Mouse (Mus musculus) B cell, adult 67 days (primary cell): ENCODE measurements around the gene Anapc7. TPM values are rescaled to one million over a fixed set of nuclear protein-coding genes. Genes with fewer than 3 reads are reported as not detected.

ENCODE experiments used
- total RNA-seq, 2 experiments: library from RNA; stranded (reverse); gene quantifications; 4 replicates each; pipeline ENCODE4 v1.2.4; 2023

Anapc7 gene
- 10 to 100 TPM; 37.5 to 39.0 TPM for total RNA-seq

GRCm38 (mm10) chr5:122421271-122422068 is at the start of gene Anapc7:
TSS of gene Anapc7 (plus strand) at chr5:122421693.

GRCm38 (mm10) chr5:122372192-122372769 is 49.2 kb upstream of the Anapc7 start, which contains the start of gene Fam216a:
TSS of gene Fam216a (minus strand) at chr5:122372364.

GRCm38 (mm10) chr5:122391786-122392180 is 29.7 kb upstream of the Anapc7 start, which contains the start of gene Arpc3:
TSS of gene Arpc3 (plus strand) at chr5:122391878.

Other genes with a start within 250 kb of the Anapc7 start
- gene Hvcn1, start 214.9 kb upstream of the Anapc7 start, total RNA-seq: 100 to 1,000 TPM; 755 to 828 TPM
- 10 to 100 TPM; 27.1 to 28.1 TPM for gene Tctn1, start 157.2 kb upstream of the Anapc7 start, total RNA-seq
- gene Pptc7, start 137.3 kb upstream of the Anapc7 start, total RNA-seq: 10 to 100 TPM; 29.0 to 35.9 TPM
- gene Rad9b, start 67.5 kb upstream of the Anapc7 start, total RNA-seq: 1 to 10 TPM; 9.9 TPM
- gene Vps29, start 67.3 kb upstream of the Anapc7 start, total RNA-seq: 10 to 100 TPM; 56.1 to 62.4 TPM
- 10 to 100 TPM; 28.6 to 45.3 TPM for gene Gpn3, start 49.8 kb upstream of the Anapc7 start, total RNA-seq
- gene Fam216a, start 49.3 kb upstream of the Anapc7 start, total RNA-seq: 10 to 100 TPM in 1 of 2 experiments, 1 to 10 TPM in 1; 9.8 to 10.8 TPM
- gene Arpc3, start 29.8 kb upstream of the Anapc7 start, total RNA-seq: 100 to 1,000 TPM; 355 to 394 TPM
- 10 to 100 TPM; 77.5 to 83.6 TPM for gene Atp2a2, start 80.5 kb downstream of the Anapc7 start, total RNA-seq
- gene Ift81, start 192.8 kb downstream of the Anapc7 start, total RNA-seq: 1 to 10 TPM; 3.0 to 6.2 TPM
- 1 to 10 TPM; 1.8 to 2.5 TPM for gene P2rx7, start 222.2 kb downstream of the Anapc7 start, total RNA-seq